Mouse (Mus musculus) embryo, embryonic 10.5 days (tissue): ENCODE measurements around the gene Tmem79.
A peak's percentile ranks its signal among the peaks of the same experiment; 100 is the strongest.
"Not testable (repeated sequence)": the region's sequence is repeated elsewhere in the genome, so short reads cannot be mapped to it uniquely, and the experiment has no call there.

Source experiments
- DNase-seq: peaks from one replicate; pipeline ENCODE4 v3.0.0-alpha.2; 2015; ENCODE audit warnings: low spot score

Tmem79 gene

GRCm38 (mm10) chr3:88336058-88337013 is at the start of gene Tmem79, which contains the start of gene Smg5:
Gene Tmem79 (minus strand): TSS chr3:88336148.
Gene Smg5 (plus strand): TSS chr3:88336260.
- peak; percentile 97 for DNase-seq

- no peak for DNase-seq
Observed at GRCm38 (mm10) chr3:88384364-88384763, 48.4 kb upstream of the Tmem79 start, which contains the start of gene Bglap. Gene Bglap (minus strand): TSS chr3:88384464.

- not testable (repeated sequence) for DNase-seq
Observed at GRCm38 (mm10) chr3:88382383-88382782, 46.4 kb upstream of the Tmem79 start.

- DNase-seq = peak; percentile 69
Observed at GRCm38 (mm10) chr3:88381389-88382315, 45.7 kb upstream of the Tmem79 start.

GRCm38 (mm10) chr3:88378599-88378998 is 42.7 kb upstream of the Tmem79 start, which contains the start of gene Bglap2:
Gene Bglap2 (minus strand): TSS chr3:88378699.
- not testable (repeated sequence) for DNase-seq

GRCm38 (mm10) chr3:88376644-88377043 is 40.7 kb upstream of the Tmem79 start:
- not testable (repeated sequence) for DNase-seq

- peak; percentile 65 for DNase-seq
Observed at GRCm38 (mm10) chr3:88375750-88376626, 40.0 kb upstream of the Tmem79 start.

GRCm38 (mm10) chr3:88372643-88373042 is 36.7 kb upstream of the Tmem79 start, which contains the start of gene Bglap3:
Gene Bglap3 (minus strand): TSS chr3:88372743.
- DNase-seq = not testable (repeated sequence)

- DNase-seq = not testable (repeated sequence)
Observed at GRCm38 (mm10) chr3:88368511-88368910, 32.6 kb upstream of the Tmem79 start.

GRCm38 (mm10) chr3:88367517-88367916 is 31.6 kb upstream of the Tmem79 start:
- not testable (repeated sequence) for DNase-seq

GRCm38 (mm10) chr3:88366830-88367428 is 31.0 kb upstream of the Tmem79 start:
- DNase-seq = peak; percentile 30

GRCm38 (mm10) chr3:88365705-88366361 is 29.9 kb upstream of the Tmem79 start:
- no peak for DNase-seq

- DNase-seq = peak; percentile 65
Observed at GRCm38 (mm10) chr3:88364337-88364736, 28.4 kb upstream of the Tmem79 start, which contains the start of gene Paqr6. Gene Paqr6 (plus strand): TSS chr3:88364584.

- no peak for DNase-seq
Observed at GRCm38 (mm10) chr3:88363700-88364099, 27.8 kb upstream of the Tmem79 start.

- no peak for DNase-seq
Observed at GRCm38 (mm10) chr3:88361612-88362313, 25.8 kb upstream of the Tmem79 start.

- DNase-seq = no peak
Observed at GRCm38 (mm10) chr3:88361096-88361495, 25.1 kb upstream of the Tmem79 start.

GRCm38 (mm10) chr3:88359989-88360388 is 24.0 kb upstream of the Tmem79 start:
- no peak for DNase-seq

- no peak for DNase-seq
Observed at GRCm38 (mm10) chr3:88359584-88359983, 23.6 kb upstream of the Tmem79 start.
